Mouse (Mus musculus) thymus, postnatal 0 days (tissue): ENCODE measurements around the gene Nav2. TPM values are rescaled to one million over a fixed set of nuclear protein-coding genes. Genes with fewer than 3 reads are reported as not detected.

Experiments used
- DNase-seq: peaks from one replicate; pipeline ENCODE4 v3.0.0-alpha.2; 2015; ENCODE audit warnings: low spot score
- polyA plus RNA-seq: library from polyadenylated mRNA; unstranded; fragments of >200 nt; fragmentation: Nextera tagmentation; extraction: Ambion mirVana; gene quantifications from 2 replicates; pipeline ENCODE4 v1.2.1, GENCODE M21; 2015

Nav2 gene
- polyA plus RNA-seq, 1 experiment from 2014 or later = 26.8 TPM

DNA sequence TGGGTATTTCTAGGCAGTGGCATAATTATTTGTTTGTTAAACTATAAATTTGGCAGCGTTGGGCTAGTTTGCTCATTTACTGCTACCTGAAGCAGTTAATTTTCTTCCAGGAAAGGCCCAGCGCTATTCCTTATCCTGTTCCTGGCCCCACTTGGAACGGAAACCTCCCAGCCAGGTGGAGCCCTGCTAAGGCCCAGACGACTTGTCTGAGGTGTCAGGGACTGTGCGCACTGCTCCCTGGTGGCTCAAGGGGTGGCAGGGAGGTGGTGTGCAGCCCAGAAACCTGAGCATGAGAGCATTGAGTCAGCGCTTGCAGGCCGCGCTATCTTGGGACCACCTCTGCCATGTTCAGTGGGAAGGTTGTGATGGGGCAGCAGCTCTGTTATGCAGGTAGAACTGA is 367.6 kb downstream of the Nav2 start:
- no peak for DNase-seq

DNA sequence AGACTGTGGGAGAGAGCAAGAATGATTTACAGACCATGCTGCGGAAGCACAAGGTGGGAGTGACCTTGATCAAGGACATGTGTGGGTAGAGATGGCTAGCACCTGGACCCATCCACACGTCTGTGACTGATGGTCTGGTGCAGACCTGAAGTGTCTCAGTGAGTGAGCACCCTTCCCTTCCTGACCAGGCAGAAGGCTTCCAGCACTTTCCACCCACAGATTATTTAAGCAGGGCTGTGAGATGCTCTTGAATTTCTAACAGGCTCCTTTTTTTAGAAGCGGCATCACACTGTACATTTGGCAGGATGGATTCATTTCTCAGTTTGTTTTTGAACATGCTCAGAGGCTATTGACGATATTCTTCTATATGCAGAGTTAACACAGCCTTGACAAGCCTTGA is 369.2 kb downstream of the Nav2 start:
- DNase-seq = no peak

DNA sequence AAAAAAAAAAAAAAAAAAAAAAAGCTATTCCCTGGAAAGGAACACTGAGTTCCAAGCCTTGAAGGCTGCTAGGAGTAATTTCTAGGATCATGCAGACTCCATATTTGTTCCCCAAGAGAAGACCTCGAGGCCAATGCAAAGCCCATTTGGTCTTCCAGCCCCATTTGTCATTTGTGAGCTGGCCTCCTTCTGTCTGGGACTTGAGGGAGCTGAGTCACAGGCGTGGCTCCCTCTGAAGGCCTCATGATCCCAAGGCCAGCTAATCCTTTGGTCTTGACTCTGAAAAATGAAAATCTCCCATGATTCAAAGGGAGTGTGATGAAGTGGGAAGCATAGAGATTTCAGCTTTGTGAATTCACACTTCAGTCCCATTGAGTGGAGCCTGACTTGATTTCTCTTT is 370.0 kb downstream of the Nav2 start:
- no peak for DNase-seq

- DNase-seq = no peak
Observed at GRCm38 (mm10) chr7:49280427-49280826, 371.9 kb downstream of the Nav2 start.

GRCm38 (mm10) chr7:49282446-49282845 is 373.9 kb downstream of the Nav2 start:
- DNase-seq = no peak

- no peak for DNase-seq
Observed at GRCm38 (mm10) chr7:49283507-49284361, 375.2 kb downstream of the Nav2 start.

DNA sequence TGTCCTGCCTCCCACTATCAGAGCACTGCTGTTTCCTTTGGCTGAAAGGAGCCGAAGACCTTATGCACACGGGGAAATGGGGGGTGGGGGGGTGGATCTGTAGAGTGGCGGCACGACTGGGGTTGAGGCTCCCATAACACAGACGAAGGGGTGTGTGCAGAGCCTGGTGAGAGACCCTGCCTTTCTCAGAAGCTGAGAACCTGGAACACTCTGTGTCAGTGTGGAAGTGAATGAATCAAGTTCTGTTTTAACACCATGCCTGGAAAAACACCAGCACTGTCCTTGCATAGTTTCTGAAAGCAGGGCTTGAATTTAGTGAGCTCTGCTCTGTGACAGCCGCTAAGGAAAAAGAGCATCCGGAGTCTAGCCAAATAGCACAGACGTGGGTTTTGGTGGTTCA is 379.7 kb downstream of the Nav2 start:
- DNase-seq = no peak

GRCm38 (mm10) chr7:49290308-49290707 is 381.8 kb downstream of the Nav2 start:
- DNase-seq = no peak

DNA sequence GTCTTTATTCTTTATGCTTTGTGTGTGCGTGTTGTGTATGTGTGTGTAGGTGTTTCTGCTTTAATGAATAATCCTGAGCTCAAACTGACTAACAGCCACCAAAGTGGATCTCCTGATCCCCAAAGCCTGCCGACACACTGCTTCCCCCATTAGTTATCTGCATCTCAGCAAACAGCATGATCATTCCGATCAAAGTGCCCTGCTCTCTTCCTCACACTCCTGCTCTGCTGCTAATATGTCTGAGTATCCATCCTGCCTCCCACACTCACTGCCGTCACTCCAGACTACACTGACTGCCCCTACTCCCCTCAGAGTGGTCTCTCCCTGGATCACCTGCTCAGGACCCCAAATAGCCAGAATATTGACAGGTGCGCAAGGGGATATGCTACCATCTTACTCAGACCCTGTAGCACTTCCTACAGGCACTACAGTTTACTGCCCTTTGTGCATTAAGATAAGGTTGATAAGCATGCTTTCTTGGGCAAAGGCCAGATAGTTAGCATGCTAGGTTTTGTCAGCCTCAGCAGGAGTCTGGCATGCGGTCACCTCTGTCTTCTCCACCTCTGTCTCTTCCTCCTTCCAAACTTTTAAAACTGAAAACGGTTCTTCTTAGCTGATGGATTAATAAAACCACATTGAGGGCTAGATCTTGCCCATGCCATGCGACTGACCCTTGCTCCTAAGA is 382.8 kb downstream of the Nav2 start:
- no peak for DNase-seq

- no peak for DNase-seq
Observed at GRCm38 (mm10) chr7:49297148-49297547, 388.6 kb downstream of the Nav2 start.

DNA sequence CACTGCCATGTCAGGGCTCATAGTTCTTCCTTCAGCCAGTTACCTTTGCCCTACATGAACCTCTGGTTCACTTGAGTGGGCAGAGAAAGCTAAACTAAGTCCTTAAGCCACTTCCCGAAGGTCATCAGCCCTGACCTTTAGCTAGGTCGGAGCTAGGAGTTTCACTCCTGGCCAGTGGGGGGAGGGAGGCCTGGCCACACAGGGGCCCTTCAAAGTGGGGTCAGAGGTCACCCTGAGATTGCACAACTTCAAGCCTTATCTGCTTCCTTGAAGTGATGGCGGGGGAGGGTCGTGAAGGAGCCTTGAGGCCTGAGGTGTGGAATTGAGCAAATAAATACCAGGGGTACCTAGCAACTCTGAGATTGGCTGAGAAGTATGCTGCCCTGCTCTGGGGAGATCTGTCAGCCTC is 389.9 kb downstream of the Nav2 start:
- no peak for DNase-seq

DNA sequence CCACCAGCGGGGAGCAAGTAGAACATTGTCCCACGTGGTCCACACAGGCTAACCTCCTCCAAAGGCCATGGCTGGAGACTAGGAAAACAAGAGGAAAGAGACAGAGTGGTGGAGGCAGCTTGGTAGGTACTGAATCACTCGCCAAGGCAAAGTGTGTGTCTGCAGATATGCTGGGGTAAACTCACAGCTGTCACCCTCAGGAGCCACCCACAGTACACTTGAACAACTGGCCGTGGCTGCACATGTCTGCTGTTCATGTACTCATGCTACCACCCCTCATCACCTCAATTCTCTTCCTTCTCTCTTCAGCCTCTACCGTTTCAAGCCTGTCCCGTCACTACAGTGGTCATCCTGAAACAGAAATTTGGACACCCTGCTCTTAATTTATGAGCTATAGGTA is 393.0 kb downstream of the Nav2 start:
- DNase-seq = no peak

DNA sequence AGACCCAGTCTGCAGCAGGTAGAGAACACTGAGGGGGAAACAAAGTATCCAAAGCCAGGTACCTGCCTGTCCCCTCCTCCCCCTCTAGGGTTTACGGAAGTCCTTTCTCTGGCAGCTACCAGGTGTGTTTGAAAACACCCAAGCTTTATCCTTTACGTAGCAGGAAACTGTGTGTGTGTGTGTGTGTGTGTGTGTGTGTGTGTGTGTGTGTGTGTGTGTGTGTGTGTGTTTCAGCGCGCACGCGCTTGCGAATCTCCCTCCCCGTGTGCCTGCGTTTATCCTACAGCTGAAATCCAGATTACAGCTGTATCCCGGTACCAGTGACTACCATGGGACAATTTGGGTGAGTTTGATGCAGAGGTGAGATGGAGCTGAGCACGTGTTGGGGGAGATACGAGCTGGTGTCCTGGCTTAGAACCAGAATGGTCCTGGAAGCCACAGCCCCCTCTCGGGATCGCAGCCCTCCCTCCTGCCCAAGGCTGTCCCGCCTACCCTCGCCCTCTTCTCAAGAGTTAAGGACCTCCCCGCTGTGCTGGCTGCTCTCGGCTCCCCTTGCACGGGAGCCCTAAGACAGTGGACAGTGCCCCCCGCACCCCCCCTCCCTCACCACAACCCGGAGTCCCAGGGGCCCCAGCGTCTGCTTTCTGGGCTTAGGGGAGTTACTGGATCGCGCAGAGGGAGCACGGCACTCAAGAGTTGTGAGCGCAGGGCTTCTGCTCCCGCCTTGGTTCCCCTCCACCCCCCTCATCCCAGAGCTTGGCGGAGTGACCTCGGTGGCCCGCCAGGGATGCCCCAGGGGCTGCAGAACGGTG is 395.3 kb downstream of the Nav2 start:
- peak; percentile 32 for DNase-seq

DNA sequence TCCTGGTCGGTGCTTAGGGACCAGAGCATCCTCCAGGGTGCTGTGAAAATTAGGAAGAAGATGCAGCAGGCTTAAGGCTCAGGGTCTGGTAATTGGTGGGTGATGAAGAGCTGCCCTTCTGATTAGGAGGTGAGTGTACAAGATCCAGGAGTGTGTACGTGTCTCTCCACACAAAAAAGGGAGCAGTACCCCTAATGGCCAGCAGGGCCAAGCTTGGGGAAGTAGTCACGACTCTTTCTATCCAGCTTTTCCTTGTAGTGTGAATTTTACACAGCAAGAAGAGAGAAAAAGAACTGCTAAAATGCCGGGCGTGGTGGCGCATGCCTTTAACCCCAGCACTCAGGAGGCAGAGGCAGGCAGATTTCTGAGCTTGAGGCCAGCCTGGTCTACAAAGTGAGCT is 399.2 kb downstream of the Nav2 start:
- DNase-seq = no peak

DNA sequence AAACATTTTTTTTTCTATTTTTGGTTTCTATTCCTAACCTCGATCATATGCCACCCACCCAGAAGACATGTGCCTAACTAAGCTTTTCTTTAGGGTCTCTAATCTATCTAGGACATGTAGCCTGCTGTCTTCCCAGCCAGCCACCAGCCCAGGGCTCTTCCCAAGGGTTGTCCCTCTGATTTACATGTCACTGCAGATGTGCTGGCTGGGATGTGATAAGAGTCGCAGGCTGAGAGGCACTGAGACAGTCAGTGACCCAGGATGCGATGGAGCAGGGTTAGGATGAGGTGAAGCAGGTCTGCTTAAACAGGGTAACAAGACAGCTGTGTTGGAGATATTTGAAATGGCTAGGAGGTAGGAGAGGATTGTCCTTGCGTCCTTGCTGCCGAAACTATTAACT is 401.2 kb downstream of the Nav2 start:
- no peak for DNase-seq

DNA sequence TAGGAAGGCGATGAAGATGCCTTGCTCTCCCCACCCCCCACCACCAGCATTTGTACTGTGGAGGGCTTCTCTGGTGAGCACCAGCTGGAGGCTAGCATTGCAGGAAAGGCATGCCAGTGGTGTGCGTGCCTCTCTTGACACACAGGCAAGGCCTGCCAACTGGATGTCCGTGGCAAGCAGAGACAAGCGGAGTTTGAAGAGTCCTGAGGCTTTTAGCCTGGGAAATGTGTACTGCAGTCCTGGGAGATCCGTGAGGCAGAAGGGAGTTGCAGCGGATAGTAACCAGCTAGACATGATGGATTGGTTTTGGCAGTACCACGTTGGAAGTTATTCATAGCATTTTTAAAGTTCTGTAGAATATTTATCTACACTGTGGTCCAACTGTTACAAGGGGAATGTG is 405.4 kb downstream of the Nav2 start:
- DNase-seq = no peak

DNA sequence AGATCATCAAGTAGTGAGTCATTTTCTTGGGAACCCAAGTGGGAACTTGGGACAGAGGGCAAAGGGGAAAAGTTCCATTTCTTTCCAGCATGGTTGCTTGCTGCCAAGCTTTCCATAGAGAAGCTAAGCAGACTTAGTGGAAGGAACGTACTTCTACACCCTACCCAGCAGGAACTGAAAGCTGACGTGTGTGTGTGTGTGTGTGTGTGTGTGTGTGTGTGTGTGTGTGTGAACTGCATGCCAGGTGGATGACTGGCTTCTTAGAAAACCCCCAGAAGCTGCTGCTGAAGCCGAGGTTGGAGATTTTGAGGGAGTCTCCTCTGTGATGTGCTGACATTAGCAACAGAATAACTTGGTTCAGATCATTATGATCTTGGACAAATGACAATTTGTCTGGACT is 406.5 kb downstream of the Nav2 start:
- no peak for DNase-seq

GRCm38 (mm10) chr7:49316600-49316999 is 408.1 kb downstream of the Nav2 start:
- no peak for DNase-seq

DNA sequence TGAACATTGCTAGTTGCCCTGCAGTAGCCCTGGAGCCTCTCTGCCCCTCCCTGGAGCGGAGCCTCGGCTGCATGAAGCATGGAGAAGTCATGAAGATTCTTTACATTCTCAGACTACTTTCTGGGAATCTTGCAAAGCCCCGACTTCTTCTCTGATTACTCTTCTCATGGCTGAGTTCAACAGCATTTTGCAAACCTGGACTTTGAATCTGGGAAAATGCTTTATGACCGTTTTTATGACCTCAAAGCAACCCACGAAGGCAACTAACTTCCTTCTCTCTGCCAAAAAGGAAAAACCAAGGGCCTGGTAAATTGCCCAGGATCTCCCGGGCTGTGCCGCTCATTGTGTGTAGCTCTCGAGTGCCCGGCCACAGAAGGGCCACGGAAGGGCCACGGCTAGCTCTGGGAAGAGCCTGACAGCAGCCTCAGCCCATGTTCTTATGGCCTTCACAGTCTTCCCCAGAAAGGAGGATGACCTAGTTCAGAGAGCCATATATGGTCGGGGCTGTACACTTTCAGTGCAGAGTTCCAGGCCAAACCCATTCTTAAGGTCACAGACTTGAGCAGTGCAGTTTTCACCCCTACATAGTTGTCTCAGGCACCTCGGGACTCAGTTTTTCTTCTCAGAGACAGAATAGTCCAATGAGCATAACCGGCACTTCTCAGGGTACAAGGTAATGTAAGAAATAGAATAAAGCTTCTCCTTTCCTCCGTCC is 409.8 kb downstream of the Nav2 start:
- DNase-seq = no peak

DNA sequence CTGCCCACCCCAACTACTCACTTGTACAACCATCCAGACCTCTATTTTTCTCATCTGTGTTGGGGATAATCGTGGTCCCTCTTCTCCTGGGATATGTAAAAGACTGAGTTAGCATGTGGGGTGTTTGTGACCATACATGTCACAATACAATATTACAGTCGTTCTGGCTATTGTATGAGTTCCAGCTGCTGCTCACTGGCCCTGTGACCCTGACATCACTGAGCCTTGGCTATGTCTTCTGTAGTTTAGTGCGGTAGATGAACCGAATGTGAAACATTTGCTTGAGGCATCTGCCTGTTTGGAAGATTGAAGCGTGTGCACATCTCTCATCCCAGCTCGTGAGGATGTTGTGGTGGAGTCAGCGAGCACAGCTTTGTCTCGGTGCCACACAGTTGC is 410.4 kb downstream of the Nav2 start:
- no peak for DNase-seq

DNA sequence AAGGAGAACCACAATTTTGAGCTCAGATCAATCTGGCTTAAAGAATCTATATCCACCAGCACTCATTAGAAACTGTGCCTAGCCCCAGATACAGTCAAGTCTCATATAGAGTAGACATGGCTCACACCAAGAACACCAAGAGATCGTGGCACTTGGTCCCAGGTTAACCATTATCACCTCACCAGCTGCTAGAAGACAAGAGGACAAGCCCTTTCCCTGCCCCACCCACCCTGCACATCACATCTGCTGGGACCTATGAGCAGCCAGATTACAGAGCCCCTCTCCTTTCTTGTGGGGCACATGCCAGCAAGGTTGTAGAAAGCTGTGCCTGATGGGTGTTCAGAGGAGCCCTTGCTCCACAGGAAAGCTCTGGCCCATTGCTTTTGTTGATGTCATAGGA is 411.5 kb downstream of the Nav2 start:
- DNase-seq = no peak
